Mouse (Mus musculus): ENCODE measurements at regions not wholly inside any gene's neighbourhood (a gene's known extent, or its start where the extent isn't known, plus 50 kb on each side); places are given as distances from the start of the nearest gene placed in this dataset.

GRCm38 (mm10) chr16:48126797-48127196 is 156.7 kb upstream of the Dppa4 start:
- ATAC-seq (replicated peaks; ENCODE audit: low FRiP score), result no peak
- Histone ChIP-seq H3K4me3 (replicated peaks) (no peak overlapping the region), H3K27ac (no peak overlapping the region), H3K9ac (no peak overlapping the region), H3K9me3 (replicated peaks) (no peaks in the 10 kb centered on the region), H3K27me3 (no peaks in the 10 kb centered on the region), H3K36me3 (no peaks in the 10 kb centered on the region), H3K4me2 (no peak overlapping the region), H3K4me1 (no peaks in the 10 kb centered on the region)
- WGBS, result 50% methylated on average over 6 of the region's 6 CpGs

GRCm38 (mm10) chr16:48127338-48127737 is 156.2 kb upstream of the Dppa4 start:
- no peaks in the 10 kb centered on the region for H3K4me1 ChIP-seq
- no peaks in the 10 kb centered on the region for H3K27me3 ChIP-seq
- peak; percentile 58; the same call in 1 of the 2 replicates for ATAC-seq (replicated peaks; ENCODE audit: low FRiP score)
- no peak overlapping the region for H3K4me3 ChIP-seq (replicated peaks)
- no peaks in the 10 kb centered on the region for H3K9me3 ChIP-seq (replicated peaks)
- no peaks in the 10 kb centered on the region for H3K36me3 ChIP-seq
- no peak overlapping the region for H3K27ac ChIP-seq
- H3K4me2 ChIP-seq, result no peak overlapping the region
- no peak overlapping the region for H3K9ac ChIP-seq

GRCm38 (mm10) chr16:48155355-48155754 is 128.2 kb upstream of the Dppa4 start:
- H3K4me1 ChIP-seq, result no peaks in the 10 kb centered on the region
- ATAC-seq (replicated peaks; ENCODE audit: low FRiP score), result no peak
- no peak overlapping the region for H3K9ac ChIP-seq
- H3K27ac ChIP-seq, result no peak overlapping the region
- no peaks in the 10 kb centered on the region for H3K36me3 ChIP-seq
- 86% methylated on average over 8 of the region's 8 CpGs for WGBS
- no peaks in the 10 kb centered on the region for H3K9me3 ChIP-seq (replicated peaks)
- no peak overlapping the region for H3K4me3 ChIP-seq (replicated peaks)
- no peaks in the 10 kb centered on the region for H3K27me3 ChIP-seq
- no peak overlapping the region for H3K4me2 ChIP-seq

GRCm38 (mm10) chr16:48190399-48190798 is 93.1 kb upstream of the Dppa4 start:
- no peak overlapping the region for H3K4me2 ChIP-seq
- H3K9ac ChIP-seq, result no peak overlapping the region
- no peaks in the 10 kb centered on the region for H3K4me1 ChIP-seq
- 54% methylated on average over 12 of the region's 12 CpGs for WGBS
- H3K27me3 ChIP-seq, result no peaks in the 10 kb centered on the region
- no peak overlapping the region for H3K27ac ChIP-seq
- no peaks in the 10 kb centered on the region for H3K9me3 ChIP-seq (replicated peaks)
- ATAC-seq (replicated peaks; ENCODE audit: low FRiP score), result no peak
- no peaks in the 10 kb centered on the region for H3K36me3 ChIP-seq
- no peak overlapping the region for H3K4me3 ChIP-seq (replicated peaks)

GRCm38 (mm10) chr16:48192197-48192596 is 91.3 kb upstream of the Dppa4 start:
- no peak overlapping the region for H3K4me3 ChIP-seq (replicated peaks)
- no peaks in the 10 kb centered on the region for H3K27me3 ChIP-seq
- no peak overlapping the region for H3K4me2 ChIP-seq
- no peaks in the 10 kb centered on the region for H3K36me3 ChIP-seq
- no peak overlapping the region for H3K9ac ChIP-seq
- no peaks in the 10 kb centered on the region for H3K9me3 ChIP-seq (replicated peaks)
- no peak overlapping the region for H3K27ac ChIP-seq
- ATAC-seq (replicated peaks; ENCODE audit: low FRiP score), result no peak
- H3K4me1 ChIP-seq, result no peaks in the 10 kb centered on the region
- WGBS, result 78% methylated on average over 3 of the region's 3 CpGs

- H3K4me1 ChIP-seq, result no peaks in the 10 kb centered on the region
- H3K27ac ChIP-seq, result no peak overlapping the region
- no peak overlapping the region for H3K9ac ChIP-seq
- no peaks in the 10 kb centered on the region for H3K27me3 ChIP-seq
- no peaks in the 10 kb centered on the region for H3K9me3 ChIP-seq (replicated peaks)
- no peak overlapping the region for H3K4me3 ChIP-seq (replicated peaks)
- no peaks in the 10 kb centered on the region for H3K36me3 ChIP-seq
- H3K4me2 ChIP-seq, result no peak overlapping the region
- ATAC-seq (replicated peaks; ENCODE audit: low FRiP score), result 0 out of 2 replicates have a peak, but pooled peaks have one; percentile 29
Measured at GRCm38 (mm10) chr16:48214976-48215375, 68.6 kb upstream of the Dppa4 start.
